Mouse (Mus musculus) brain, embryonic 14.5 days (tissue): Measurements from ENCODE around the gene Osbp. TPM values are rescaled to one million over a fixed set of nuclear protein-coding genes. Genes with fewer than 3 reads are reported as not detected.

Source experiments
- DNase-seq: peaks from one replicate; pipeline ENCODE4 v3.0.0-alpha.2; 2011; ENCODE audit warnings: low read depth
- CTCF ChIP-seq: fragments of 200-500 bp; IDR thresholded peaks from 2 replicates; pipeline ENCODE4 v1.5.1; 2012; ENCODE audit warnings: inconsistent platforms, mild to moderate bottlenecking, moderate library complexity, borderline replicate concordance; ENCODE audit not compliant: insufficient read depth, insufficient read length; ENCODE audit errors: extremely low read depth
- POLR2A ChIP-seq: fragments of 200-500 bp; IDR thresholded peaks from 2 replicates; pipeline ENCODE4 v1.6.1; 2012; ENCODE audit warnings: mild to moderate bottlenecking, inconsistent platforms, borderline replicate concordance; ENCODE audit not compliant: poor library complexity, insufficient read depth, insufficient read length, severe bottlenecking; ENCODE audit errors: extremely low read depth
- polyA plus RNA-seq: library from polyadenylated mRNA; depleted of rRNA; stranded (reverse); fragments of >200 nt; gene quantifications from 2 replicates; pipeline ENCODE4 v1.2.3, GENCODE M21; 2012

Gene Osbp
- polyA plus RNA-seq, 1 experiment: 35.8 TPM

DNA sequence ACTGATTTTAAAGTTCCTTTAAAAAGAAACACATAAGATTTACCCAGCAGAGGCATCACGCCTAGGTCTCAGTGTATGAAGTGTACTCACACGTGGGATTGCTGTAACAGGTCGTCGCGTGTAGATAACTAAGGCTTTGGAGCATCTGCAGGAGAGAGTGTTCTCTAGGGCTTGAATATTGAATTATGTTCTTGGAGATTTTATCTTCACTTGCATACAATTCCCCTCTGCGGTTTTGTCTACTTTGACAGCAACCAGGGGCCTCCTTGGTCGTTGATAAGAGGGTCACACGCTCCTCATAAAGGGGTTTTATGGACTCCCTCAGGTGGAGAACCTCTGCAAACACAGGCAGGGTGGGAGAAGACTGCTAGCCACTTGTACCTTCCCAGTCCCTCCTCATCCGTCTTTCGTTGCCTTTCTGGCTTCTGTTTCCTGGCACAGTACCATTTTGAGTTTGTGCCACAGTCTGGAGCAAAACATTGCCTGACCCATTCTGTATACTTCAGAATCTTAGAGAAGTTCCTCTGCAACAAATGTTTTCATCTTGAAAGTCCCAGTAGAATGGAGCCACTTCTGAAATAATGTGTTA, 26.8 kb downstream of the Osbp start:
- no peak for DNase-seq

GRCm38 (mm10) chr19:11994703-11995431, 29.1 kb downstream of the Osbp start:
- no peak for DNase-seq
- no peak for TF ChIP-seq CTCF

More for the DNA sequence above, 26.8 kb downstream of the Osbp start:
- TF ChIP-seq POLR2A: no peak
- no peak for TF ChIP-seq CTCF

- TF ChIP-seq CTCF: no peak
- no peak for TF ChIP-seq POLR2A
- DNase-seq: no peak
Observed at GRCm38 (mm10) chr19:11995722-11996448, 30.1 kb downstream of the Osbp start.

DNA sequence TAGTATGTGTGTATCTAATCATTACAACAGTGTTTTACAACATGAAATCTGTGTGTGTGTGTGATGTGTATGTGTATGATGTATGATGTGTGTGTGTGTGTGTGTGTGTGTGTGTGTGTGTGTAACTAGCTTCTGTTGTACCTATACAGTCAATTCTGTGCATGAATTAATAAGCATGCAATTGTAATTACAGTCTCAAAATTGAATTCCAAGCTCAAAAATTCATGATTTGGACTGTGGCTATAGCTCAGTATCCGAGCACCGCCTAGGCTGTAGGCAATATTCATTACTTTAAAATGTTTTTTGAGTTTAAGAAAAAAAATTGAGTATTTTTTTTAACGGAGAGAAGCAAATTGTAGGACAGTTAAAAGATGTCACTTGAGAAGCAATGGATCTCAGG, 35.9 kb downstream of the Osbp start:
- DNase-seq: no peak
- TF ChIP-seq POLR2A (no peak), CTCF (no peak)

- TF ChIP-seq POLR2A: no peak
- no peak for TF ChIP-seq CTCF
- peak; percentile 77 for DNase-seq
Observed at GRCm38 (mm10) chr19:12002125-12002524, 36.4 kb downstream of the Osbp start.

DNA sequence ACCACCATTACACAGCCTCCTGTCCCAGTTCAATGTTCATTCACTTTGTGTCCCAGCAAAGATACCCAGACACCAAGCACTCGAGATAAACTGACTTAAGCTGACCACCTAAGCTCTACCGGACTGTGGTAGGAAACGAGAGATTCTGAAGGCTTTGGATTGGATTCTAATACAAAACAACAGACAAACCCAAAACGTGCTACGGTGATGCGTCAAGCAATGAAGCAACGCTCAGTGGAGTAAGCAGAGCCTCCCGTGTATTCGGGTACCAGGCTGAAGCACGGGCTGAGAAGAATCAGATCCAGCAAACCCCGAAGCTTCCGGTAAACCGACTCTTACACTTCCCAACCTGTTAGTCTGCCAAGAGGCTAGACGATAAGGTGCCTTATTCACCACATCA, 37.0 kb downstream of the Osbp start:
- peak; percentile 4 for DNase-seq
- no peak for TF ChIP-seq POLR2A

GRCm38 (mm10) chr19:12003568-12003967, 37.8 kb downstream of the Osbp start:
- DNase-seq: no peak
- TF ChIP-seq POLR2A: no peak
- no peak for TF ChIP-seq CTCF

DNA sequence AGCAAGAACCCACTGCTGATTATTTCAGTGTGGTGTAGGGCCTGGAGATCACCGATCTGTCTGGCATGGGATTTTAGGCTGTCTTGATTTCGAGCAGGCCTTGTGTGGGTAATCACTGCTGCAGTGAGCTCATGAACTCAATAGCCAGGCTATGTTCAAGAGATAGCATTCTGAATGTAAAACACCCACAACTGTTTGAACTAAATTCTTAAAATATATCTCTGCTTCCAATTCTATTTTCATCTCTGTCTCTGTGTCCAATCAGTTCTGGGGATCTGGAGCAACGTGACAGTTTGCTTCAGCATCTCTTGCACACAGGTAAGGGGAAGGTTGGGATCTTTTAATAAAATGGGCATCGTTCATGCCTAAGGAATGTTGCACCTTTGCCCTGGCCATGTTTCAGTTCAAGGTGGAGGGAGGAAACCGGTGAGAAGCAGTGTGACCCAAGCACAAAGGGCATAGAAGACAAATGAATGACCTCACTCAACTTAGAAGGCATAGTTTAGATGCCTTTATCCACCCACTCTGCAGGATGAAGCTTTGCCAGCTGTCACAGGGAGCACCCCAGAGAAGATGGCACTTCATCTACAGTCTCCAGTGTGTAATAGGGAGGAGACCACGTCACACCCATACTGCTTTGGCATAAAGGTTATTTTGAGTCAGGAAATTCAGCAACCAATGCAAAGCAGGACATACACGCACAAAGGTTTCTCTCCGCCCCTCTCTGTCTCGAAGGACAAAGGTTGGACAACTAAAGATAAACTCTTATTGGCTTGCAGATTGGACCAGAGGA, 38.7 kb downstream of the Osbp start:
- TF ChIP-seq CTCF: no peak
- TF ChIP-seq POLR2A: no peak
- peak; percentile 27 for DNase-seq

GRCm38 (mm10) chr19:12005376-12006360, 39.9 kb downstream of the Osbp start:
- TF ChIP-seq POLR2A: peak; percentile 26; the same call in 1 of the 2 replicates
- no peak for TF ChIP-seq CTCF
- peak; percentile 94 for DNase-seq

DNA sequence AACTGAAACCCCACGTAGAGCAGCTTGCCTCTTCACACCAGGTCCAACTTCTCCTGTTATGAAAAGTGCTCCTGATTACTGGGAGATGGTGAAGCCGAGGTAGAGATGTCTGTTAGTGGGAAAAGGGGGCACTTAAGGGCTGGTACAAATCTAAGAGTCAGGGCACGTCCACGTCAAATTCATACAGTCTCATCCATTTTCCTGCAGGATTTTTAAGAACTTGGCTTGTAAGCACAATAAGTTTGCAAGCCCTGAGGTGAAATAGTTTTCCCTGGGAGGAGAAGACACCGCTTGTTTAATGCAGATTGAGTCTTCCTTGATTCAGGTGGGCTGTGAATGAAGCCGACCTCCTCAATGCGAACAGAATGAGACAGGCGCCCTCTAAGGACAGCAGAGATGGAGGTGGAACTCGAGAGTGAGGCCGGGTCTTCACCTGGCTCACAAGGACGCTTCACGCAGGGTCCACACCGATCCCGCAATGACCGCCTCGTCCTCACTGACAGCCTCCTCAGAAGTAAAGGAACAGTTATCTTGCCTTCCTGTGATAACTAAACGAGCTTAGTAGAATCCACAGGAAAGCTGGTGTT, 40.7 kb downstream of the Osbp start:
- DNase-seq: peak; percentile 64
- TF ChIP-seq CTCF (no peak), POLR2A (no peak)
